Comparison of ENCODE assay signal across 13 mouse cellular contexts in genomic region chr5:72501763-72502162, GRCm38 (mm10). TPM values are rescaled to one million over a fixed set of nuclear protein-coding genes. Genes with fewer than 3 reads are reported as not detected.
"Had no signal": no experiment of that assay in that cellular context is flagged by ENCODE, and none has a peak within 500 bp of the region (broad histone marks: within the 10 kb centered on the region; RNA-seq: fewer than 3 reads in every experiment).

No protein-coding gene starts in this region.

- H3K4me3 ChIP-seq: limb, embryonic 13.5 days; midbrain, embryonic 13.5 days had no signal

- H3K9ac ChIP-seq: limb, embryonic 13.5 days; liver, embryonic 14.5 days; midbrain, embryonic 13.5 days had no signal

- H3K4me2 ChIP-seq: limb, embryonic 13.5 days; midbrain, embryonic 13.5 days had no signal

- H3K27ac ChIP-seq: limb, embryonic 13.5 days; liver, embryonic 14.5 days; midbrain, embryonic 13.5 days had no signal

- DNase-seq: kidney, postnatal 10 days; left cerebral cortex, postnatal 4 days; lung, adult 18-20 months; retina, postnatal 1 day; right cerebral cortex, postnatal 4 days; spleen, adult 18-20 months; thymus, postnatal 4 days had no signal

- ATAC-seq: midbrain, embryonic 13.5 days had no signal

- H3K36me3 ChIP-seq: limb, embryonic 13.5 days; midbrain, embryonic 13.5 days had no signal

- H3K9me3 ChIP-seq: limb, embryonic 13.5 days; midbrain, embryonic 13.5 days had no signal

RNA-seq across cellular contexts. Expression of gene Corin, which starts 2.5 kb away (rescaled TPM):
- total RNA-seq: neutrophil, adult 5-6 weeks had no signal
- polyA plus RNA-seq: large intestine, adult 2 months; liver, adult 2 months had no signal
